18 mouse cellular contexts compared by ENCODE assay signal in genomic region chr13:82439294-82439693, GRCm38 (mm10).
"Had no signal": no experiment of that assay in that cellular context is flagged by ENCODE, and none has a peak within 500 bp of the region (broad histone marks: within the 10 kb centered on the region; RNA-seq: fewer than 3 reads in every experiment).

No protein-coding gene starts in this region.

- ATAC-seq: midbrain, embryonic 16.5 days had no signal

- H3K4me2 ChIP-seq: lung, embryonic 14.5 days; midbrain, embryonic 12.5 days; neural tube, embryonic 13.5 days; neural tube, embryonic 15.5 days had no signal

- H3K27me3 ChIP-seq: midbrain, embryonic 12.5 days; neural tube, embryonic 13.5 days; neural tube, embryonic 15.5 days had no signal

- H3K4me1 ChIP-seq: midbrain, embryonic 10.5 days; midbrain, embryonic 12.5 days; neural tube, embryonic 13.5 days; neural tube, embryonic 15.5 days had no signal

- H3K36me3 ChIP-seq: midbrain, embryonic 10.5 days; midbrain, embryonic 12.5 days; neural tube, embryonic 13.5 days; neural tube, embryonic 15.5 days had no signal

- H3K9me3 ChIP-seq: midbrain, embryonic 10.5 days; midbrain, embryonic 12.5 days; neural tube, embryonic 13.5 days; neural tube, embryonic 15.5 days had no signal

- H3K9ac ChIP-seq: lung, embryonic 14.5 days; midbrain, embryonic 12.5 days; neural tube, embryonic 13.5 days; neural tube, embryonic 15.5 days had no signal

- DNase-seq: lung, embryonic 14.5 days; lung, postnatal 10 days; lung, postnatal 4 days; midbrain, embryonic 14.5 days; retina, postnatal 1 day; right cerebral cortex, adult 18-20 months; right cerebral cortex, postnatal 25 days; right cerebral cortex, postnatal 4 days; spleen, adult 18-20 months; thymus, adult 18-20 months; thymus, postnatal 14 days; thymus, postnatal 36 days had no signal

- H3K27ac ChIP-seq: midbrain, embryonic 10.5 days; midbrain, embryonic 12.5 days; neural tube, embryonic 13.5 days; neural tube, embryonic 15.5 days had no signal

- H3K4me3 ChIP-seq: midbrain, embryonic 10.5 days; midbrain, embryonic 12.5 days; myocyte; neural tube, embryonic 13.5 days; neural tube, embryonic 15.5 days had no signal
